Mouse (Mus musculus) B cell, adult 2 months (primary cell): ENCODE data around the gene Gfi1b.

Source experiments
- DNase-seq, 2 experiments: peaks; one replicate each; pipeline ENCODE4 v3.0.0; 2022

The Gfi1b gene

GRCm38 (mm10) chr2:28621111-28621510 lies 671 bp downstream of the Gfi1b start:
- DNase-seq = no peak

- DNase-seq = no peak
Observed at GRCm38 (mm10) chr2:28620522-28620921, 1.3 kb downstream of the Gfi1b start.

- DNase-seq = no peak
Observed at GRCm38 (mm10) chr2:28619369-28619768, 2.4 kb downstream of the Gfi1b start.

GRCm38 (mm10) chr2:28618777-28619336 lies 2.9 kb downstream of the Gfi1b start:
- no peak for DNase-seq

- DNase-seq = no peak
Observed at GRCm38 (mm10) chr2:28617498-28618486, 4.0 kb downstream of the Gfi1b start.

GRCm38 (mm10) chr2:28616874-28617273 lies 4.9 kb downstream of the Gfi1b start:
- DNase-seq = no peak

GRCm38 (mm10) chr2:28616358-28616757 lies 5.4 kb downstream of the Gfi1b start:
- peak in 1 of 2 experiments; percentile 39 for DNase-seq

- DNase-seq = no peak
Observed at GRCm38 (mm10) chr2:28613599-28613998, 8.2 kb downstream of the Gfi1b start.

GRCm38 (mm10) chr2:28612436-28613063 lies 9.2 kb downstream of the Gfi1b start:
- no peak for DNase-seq

- DNase-seq = no peak
Observed at GRCm38 (mm10) chr2:28611407-28611787, 10.4 kb downstream of the Gfi1b start.

GRCm38 (mm10) chr2:28610716-28611406 lies 10.9 kb downstream of the Gfi1b start:
- DNase-seq = no peak

- no peak for DNase-seq
Observed at GRCm38 (mm10) chr2:28609851-28610250, 11.9 kb downstream of the Gfi1b start.

- no peak for DNase-seq
Observed at GRCm38 (mm10) chr2:28607341-28608165, 14.2 kb downstream of the Gfi1b start.

GRCm38 (mm10) chr2:28606601-28607340 lies 15.0 kb downstream of the Gfi1b start:
- DNase-seq = no peak

GRCm38 (mm10) chr2:28605789-28606541 lies 15.8 kb downstream of the Gfi1b start:
- no peak for DNase-seq

GRCm38 (mm10) chr2:28603542-28603941 lies 18.2 kb downstream of the Gfi1b start:
- DNase-seq = no peak

- no peak for DNase-seq
Observed at GRCm38 (mm10) chr2:28601720-28602590, 19.8 kb downstream of the Gfi1b start.

GRCm38 (mm10) chr2:28599569-28599900 lies 22.2 kb downstream of the Gfi1b start:
- DNase-seq = no peak

- no peak for DNase-seq
Observed at GRCm38 (mm10) chr2:28598692-28599568, 22.9 kb downstream of the Gfi1b start.
